Mouse (Mus musculus) small intestine, adult 2 months (tissue): ENCODE data around the gene Arsg.

Source experiments
- CTCF ChIP-seq: fragments of 200-500 bp; IDR thresholded peaks from 2 replicates; pipeline ENCODE4 v1.5.1; 2012; ENCODE audit warnings: low read depth, mild to moderate bottlenecking, control low read depth, inconsistent platforms, low read length, moderate library complexity, mixed read lengths; ENCODE audit not compliant: insufficient replicate concordance, insufficient read length; ENCODE audit errors: extremely low read depth
- POLR2A ChIP-seq: fragments of 200-500 bp; IDR thresholded peaks from 2 replicates; pipeline ENCODE4 v1.6.1; 2012; ENCODE audit warnings: low read depth, mild to moderate bottlenecking, control low read depth, inconsistent platforms, low read length, moderate library complexity

DNA sequence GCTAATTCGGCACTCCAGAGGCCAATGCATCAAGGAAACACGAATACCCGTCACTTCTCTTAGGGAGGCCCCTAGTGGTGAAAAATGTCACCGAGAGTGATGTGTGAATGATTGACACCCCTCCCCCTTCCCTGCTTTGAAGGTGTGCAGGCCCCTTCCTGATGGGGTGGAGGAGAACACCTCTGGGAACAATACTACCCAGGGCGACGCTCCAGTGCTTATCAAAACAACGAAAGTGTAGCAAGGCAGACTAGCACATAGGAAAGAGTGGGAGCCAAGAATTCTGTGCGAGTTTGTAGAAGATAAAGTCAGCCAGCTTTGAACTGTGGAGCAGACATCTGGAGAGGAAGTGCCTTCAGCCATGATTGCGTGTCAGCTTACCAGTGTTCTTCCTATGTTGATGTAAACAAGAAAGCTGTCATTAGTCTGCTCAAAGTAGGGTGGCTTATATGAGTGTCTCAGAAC is 87.7 kb downstream of the Arsg start:
- TF ChIP-seq POLR2A = no peak
- TF ChIP-seq CTCF = peak; percentile 61; the same call in 1 of the 2 replicates
